Mouse (Mus musculus) lung, adult 2 months (tissue): Measurements from ENCODE around the gene Erbb2.

Experiments
- CTCF ChIP-seq: fragments of 200-500 bp; IDR thresholded peaks from 2 replicates; pipeline ENCODE4 v1.5.1; 2011; ENCODE audit warnings: mild to moderate bottlenecking, low read length, control low read depth; ENCODE audit not compliant: insufficient read depth
- POLR2A ChIP-seq: fragments of 200-500 bp; IDR thresholded peaks from 2 replicates; pipeline ENCODE4 v1.6.1; 2011; ENCODE audit warnings: low read depth, mild to moderate bottlenecking, control low read depth, low read length, borderline replicate concordance; ENCODE audit errors: extremely low read depth

- TF ChIP-seq CTCF (no peak), POLR2A (no peak)
Measured at GRCm38 (mm10) chr11:98459860-98460259, 47.6 kb downstream of the Erbb2 start.
